Mouse (Mus musculus) CH12.LX (cell line): ENCODE measurements around the gene Fam20b. TPM values are rescaled to one million over a fixed set of nuclear protein-coding genes. Genes with fewer than 3 reads are reported as not detected.
A peak's percentile ranks its signal among the peaks of the same experiment; 100 is the strongest.
"Not testable (repeated sequence)": the region's sequence is repeated elsewhere in the genome, so short reads cannot be mapped to it uniquely, and the experiment has no call there.

Source experiments
- DNase-seq: peaks from one replicate; pipeline ENCODE4 v3.0.0-alpha.2; 2013; ENCODE audit errors: extremely low read depth
- H3K27ac ChIP-seq: 2 replicates; pipeline ENCODE4 v1.5.1; 2012; ENCODE audit warnings: low read depth, mild to moderate bottlenecking, control low read depth, moderate library complexity; ENCODE audit not compliant: insufficient read depth
- H3K27me3 ChIP-seq: replicated peaks from 2 replicates; pipeline ENCODE3; 2012; ENCODE audit warnings: inconsistent platforms
- H3K36me3 ChIP-seq, 2 experiments: replicated peaks in 1 of 2; 2 replicates each; pipeline versions ENCODE3 to v1.6.1; 2012; ENCODE audit warnings: inconsistent platforms in 1 of 2, low read length in 1 of 2, mild to moderate bottlenecking in 1 of 2, mixed read lengths in 1 of 2, moderate library complexity in 1 of 2; ENCODE audit not compliant: control insufficient read depth in 1 of 2, insufficient read depth in 1 of 2
- H3K4me1 ChIP-seq, 2 experiments: 2 replicates each; pipeline ENCODE4 v1.6.1; 2012; ENCODE audit warnings: inconsistent platforms in 1 of 2, moderate library complexity in 1 of 2; ENCODE audit not compliant: insufficient read depth in 2 of 2, control insufficient read depth in 1 of 2
- H3K4me2 ChIP-seq: 2 replicates; pipeline ENCODE4 v1.6.1; 2012; ENCODE audit warnings: low read depth, mild to moderate bottlenecking, control low read depth; ENCODE audit not compliant: poor library complexity, insufficient read depth, severe bottlenecking
- H3K4me3 ChIP-seq, 3 experiments: fragments of 150-350 bp in 1 of 3; sonication (generic) in 1 of 3; replicated peaks in 1 of 3; 2 replicates each; pipeline versions ENCODE3 to v1.5.1; 2011 to 2012; ENCODE audit warnings: low read depth in 2 of 3, low read length in 2 of 3, mild to moderate bottlenecking in 2 of 3, moderate library complexity in 2 of 3, control low read depth in 1 of 3, improper control_type of control experiment in 1 of 3, inconsistent platforms in 1 of 3, mixed read lengths in 1 of 3; ENCODE audit not compliant: poor library complexity in 1 of 3
- H3K79me2 ChIP-seq: replicated peaks from 2 replicates; pipeline ENCODE4 v1.6.1; 2012; ENCODE audit warnings: mild to moderate bottlenecking, moderate library complexity; ENCODE audit not compliant: control insufficient read depth, poor library complexity, insufficient read depth, severe bottlenecking; ENCODE audit errors: extremely low read depth
- H3K9ac ChIP-seq: 2 replicates; pipeline ENCODE4 v1.6.1; 2012; ENCODE audit warnings: low read depth, mild to moderate bottlenecking, control low read depth, moderate library complexity; ENCODE audit not compliant: insufficient read depth
- H3K9me3 ChIP-seq: replicated peaks from 2 replicates; pipeline ENCODE3; 2012; ENCODE audit warnings: low read length, inconsistent platforms, mixed read lengths
- BHLHE40 ChIP-seq: IDR thresholded peaks from 2 replicates; pipeline ENCODE4 v1.6.1; 2011; ENCODE audit warnings: mild to moderate bottlenecking, low read depth, low read length, improper control_type of control experiment
- CHD2 ChIP-seq: IDR thresholded peaks from 2 replicates; pipeline ENCODE4 v1.6.1; 2011; ENCODE audit warnings: low read length, improper control_type of control experiment
- CTCF ChIP-seq, 2 experiments: IDR thresholded peaks in 1 of 2; conservative IDR thresholded peaks in 1 of 2; 2 replicates each; pipeline ENCODE4 v1.5.1; 2011 to 2012; ENCODE audit warnings: low read depth in 2 of 2, low read length in 2 of 2, improper control_type of control experiment in 1 of 2, inconsistent platforms in 1 of 2, mild to moderate bottlenecking in 1 of 2, moderate library complexity in 1 of 2
- E2F4 ChIP-seq: IDR thresholded peaks from 2 replicates; pipeline ENCODE4 v1.6.1; 2011; ENCODE audit warnings: low read depth, low read length, improper control_type of control experiment; ENCODE audit not compliant: insufficient replicate concordance
- ELF1 ChIP-seq: IDR thresholded peaks from 2 replicates; pipeline ENCODE4 v1.6.1; 2014; ENCODE audit warnings: low read depth, mild to moderate bottlenecking, inconsistent platforms, low read length, improper control_type of control experiment
- EP300 ChIP-seq: IDR thresholded peaks from 2 replicates; pipeline ENCODE4 v1.6.1; 2011; ENCODE audit warnings: low read length, improper control_type of control experiment
- ETS1 ChIP-seq: conservative IDR thresholded peaks from 2 replicates; pipeline ENCODE4 v1.6.1; 2012; ENCODE audit warnings: low read depth, mild to moderate bottlenecking, inconsistent platforms, low read length, improper control_type of control experiment, moderate library complexity
- GABPA ChIP-seq: IDR thresholded peaks from 2 replicates; pipeline ENCODE4 v1.6.1; 2012; ENCODE audit warnings: low read depth, low read length, improper control_type of control experiment, inconsistent platforms; ENCODE audit not compliant: insufficient replicate concordance
- HCFC1 ChIP-seq: IDR thresholded peaks from 2 replicates; pipeline ENCODE4 v1.6.1; 2012; ENCODE audit warnings: low read depth, mild to moderate bottlenecking, inconsistent platforms, low read length, improper control_type of control experiment
- IRF4 ChIP-seq: IDR thresholded peaks from 2 replicates; pipeline ENCODE4 v1.6.1; 2014; ENCODE audit warnings: low read depth, mild to moderate bottlenecking, inconsistent platforms, low read length, improper control_type of control experiment
- JUN ChIP-seq: IDR thresholded peaks from 2 replicates; pipeline ENCODE4 v1.6.1; 2011; ENCODE audit warnings: low read depth, mild to moderate bottlenecking, low read length, improper control_type of control experiment, moderate library complexity; ENCODE audit not compliant: insufficient read depth
- KAT2A ChIP-seq: IDR thresholded peaks from 2 replicates; pipeline ENCODE4 v1.6.1; 2012; ENCODE audit warnings: low read length, improper control_type of control experiment, inconsistent platforms; ENCODE audit not compliant: insufficient replicate concordance
- MAX ChIP-seq: IDR thresholded peaks from 2 replicates; pipeline ENCODE4 v1.6.1; 2011; ENCODE audit warnings: low read length, improper control_type of control experiment
- MAZ ChIP-seq: IDR thresholded peaks from 2 replicates; pipeline ENCODE4 v1.6.1; 2012; ENCODE audit warnings: low read depth, mild to moderate bottlenecking, inconsistent platforms, low read length, improper control_type of control experiment, moderate library complexity
- MEF2A ChIP-seq: IDR thresholded peaks from 2 replicates; pipeline ENCODE4 v1.6.1; 2014; ENCODE audit warnings: low read depth, mild to moderate bottlenecking, inconsistent platforms, low read length, improper control_type of control experiment, borderline replicate concordance
- MXI1 ChIP-seq: IDR thresholded peaks from 2 replicates; pipeline ENCODE4 v1.6.1; 2011; ENCODE audit warnings: mild to moderate bottlenecking, low read depth, low read length, improper control_type of control experiment
- MYC ChIP-seq: IDR thresholded peaks from 2 replicates; pipeline ENCODE4 v1.6.1; 2011; ENCODE audit warnings: low read depth, mild to moderate bottlenecking, improper control_type of control experiment, low read length
- NELFE ChIP-seq: IDR thresholded peaks from 2 replicates; pipeline ENCODE4 v1.6.1; 2011; ENCODE audit warnings: low read depth, low read length, improper control_type of control experiment
- NRF1 ChIP-seq: IDR thresholded peaks from 2 replicates; pipeline ENCODE4 v1.6.1; 2014; ENCODE audit warnings: low read depth, mild to moderate bottlenecking, inconsistent platforms, low read length, improper control_type of control experiment, moderate library complexity
- POLR2A ChIP-seq: IDR thresholded peaks from 2 replicates; pipeline ENCODE4 v1.6.1; 2011; ENCODE audit warnings: low read depth, mild to moderate bottlenecking, improper control_type of control experiment, low read length
- POLR2AphosphoS2 ChIP-seq: IDR thresholded peaks from 2 replicates; pipeline ENCODE4 v1.6.1; 2011; ENCODE audit warnings: low read depth, low read length, improper control_type of control experiment
- SMC3 ChIP-seq: IDR thresholded peaks from 2 replicates; pipeline ENCODE4 v1.6.1; 2011; ENCODE audit warnings: low read depth, low read length, improper control_type of control experiment
- TBP ChIP-seq: conservative IDR thresholded peaks from 2 replicates; pipeline ENCODE4 v1.6.1; 2011; ENCODE audit warnings: low read depth, low read length, improper control_type of control experiment
- TCF12 ChIP-seq: IDR thresholded peaks from 2 replicates; pipeline ENCODE4 v1.6.1; 2014; ENCODE audit warnings: low read depth, mild to moderate bottlenecking, inconsistent platforms, low read length, improper control_type of control experiment
- UBTF ChIP-seq: IDR thresholded peaks from 2 replicates; pipeline ENCODE4 v1.6.1; 2012; ENCODE audit warnings: low read depth, mild to moderate bottlenecking, inconsistent platforms, low read length, improper control_type of control experiment, moderate library complexity
- USF1 ChIP-seq: IDR thresholded peaks from 2 replicates; pipeline ENCODE4 v1.6.1; 2014; ENCODE audit warnings: low read depth, mild to moderate bottlenecking, inconsistent platforms, low read length, improper control_type of control experiment
- USF2 ChIP-seq: conservative IDR thresholded peaks from 2 replicates; pipeline ENCODE4 v1.6.1; 2011; ENCODE audit warnings: low read depth, low read length, improper control_type of control experiment
- ZC3H11A ChIP-seq: IDR thresholded peaks from 2 replicates; pipeline ENCODE4 v1.6.1; 2012; ENCODE audit warnings: low read depth, mild to moderate bottlenecking, inconsistent platforms, low read length, improper control_type of control experiment
- ZMIZ1 ChIP-seq: IDR thresholded peaks from 2 replicates; pipeline ENCODE4 v1.6.1; 2012; ENCODE audit warnings: low read depth, mild to moderate bottlenecking, inconsistent platforms, low read length, improper control_type of control experiment
- ZNF384 ChIP-seq: IDR thresholded peaks from 2 replicates; pipeline ENCODE4 v1.6.1; 2012; ENCODE audit warnings: low read depth, low read length, improper control_type of control experiment, inconsistent platforms
- dilution Hi-C: fragments of 300-500 bp; cut with MboI; formaldehyde crosslinking; loops from 2 replicates; pipeline ENCODE4 v1.14.3; 2020; ENCODE audit warnings: low sequenced_read_pairs; ENCODE audit not compliant: extremely low pct_unique_long_range_greater_than_20kb, extremely low pct_ligation_motif_present
- in situ Hi-C: fragments of 300-500 bp; cut with MboI; formaldehyde crosslinking; loops from 3 replicates; pipeline ENCODE4 v1.14.3; 2019; ENCODE audit warnings: low sequenced_read_pairs, low pct_ligation_motif_present, low pct_unique_long_range_greater_than_20kb, mixed read lengths
- polyA plus RNA-seq: library from polyadenylated mRNA; unstranded; fragments of >175 nt; gene quantifications from 2 replicates; pipeline ENCODE4 v1.2.1, GENCODE M21; 2012; ENCODE audit warnings: low read depth; ENCODE audit not compliant: insufficient read length
- total RNA-seq, 2 experiments: library from RNA; depleted of rRNA; stranded (reverse); fragments of 300-350 nt in 1 of 2; fragments of >200 nt in 1 of 2; gene quantifications; 2 replicates each; pipeline ENCODE4 v1.2.3; 2012 to 2014

Fam20b gene
- total and polyA plus RNA-seq, 3 experiments, result 21.2 to 26.5 (median 22.3) TPM

DNA sequence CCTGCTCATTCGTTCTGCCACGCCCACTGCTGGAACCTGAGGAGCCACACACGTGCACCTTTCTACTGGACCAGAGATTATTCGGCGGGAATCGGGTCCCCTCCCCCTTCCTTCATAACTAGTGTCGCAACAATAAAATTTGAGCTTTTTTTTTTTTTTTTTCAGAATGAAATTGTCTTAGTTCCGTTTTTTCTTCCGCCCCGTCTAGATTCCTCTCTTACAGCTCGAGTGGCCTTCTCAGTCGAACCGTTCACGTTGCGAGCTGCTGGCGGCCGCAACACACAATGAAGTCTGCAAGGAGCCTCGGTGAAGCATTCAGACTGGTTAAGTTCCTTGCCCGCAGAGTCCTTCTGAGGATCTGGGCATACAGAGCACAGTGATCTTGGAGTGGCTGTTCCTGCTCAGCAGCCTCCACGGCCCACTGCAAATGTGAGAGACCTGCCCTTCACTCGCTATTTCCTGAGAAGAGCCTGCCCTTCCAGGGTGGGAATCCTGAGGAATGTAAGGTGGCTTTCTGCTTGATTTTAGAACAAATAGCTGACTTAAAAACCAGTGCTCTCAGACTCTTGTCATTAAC, 58.1 kb downstream of the Fam20b start:
- H3K36me3 ChIP-seq, result peaks cover 44 to 79% of the 10 kb centered on the region in 2 experiments
- dilution Hi-C loops, H3K27me3 ChIP-seq, H3K9me3 ChIP-seq, in situ Hi-C loops, H3K79me2 ChIP-seq, DNase-seq: not testable (repeated sequence)
- TF ChIP-seq ELF1 (0 out of 2 replicates have a peak, but pooled peaks have one; percentile 6), POLR2A (peak; percentile 37; the same call in 1 of the 2 replicates), BHLHE40 (peak; percentile 75), E2F4 (0 out of 2 replicates have a peak, but pooled peaks have one; percentile 65), ZNF384 (peak; percentile 75), CHD2 (0 out of 2 replicates have a peak, but pooled peaks have one; percentile 5)
- H3K27ac ChIP-seq, result peak overlapping the region; percentile 69
- H3K4me2 ChIP-seq, result peak overlapping the region; percentile 76
- peak overlapping the region; percentile 4 for H3K9ac ChIP-seq
- peaks cover 10 to 72% of the 10 kb centered on the region in 2 experiments for H3K4me1 ChIP-seq
- H3K4me3 ChIP-seq, result peak overlapping the region in 1 of 3 experiments; percentile 32

DNA sequence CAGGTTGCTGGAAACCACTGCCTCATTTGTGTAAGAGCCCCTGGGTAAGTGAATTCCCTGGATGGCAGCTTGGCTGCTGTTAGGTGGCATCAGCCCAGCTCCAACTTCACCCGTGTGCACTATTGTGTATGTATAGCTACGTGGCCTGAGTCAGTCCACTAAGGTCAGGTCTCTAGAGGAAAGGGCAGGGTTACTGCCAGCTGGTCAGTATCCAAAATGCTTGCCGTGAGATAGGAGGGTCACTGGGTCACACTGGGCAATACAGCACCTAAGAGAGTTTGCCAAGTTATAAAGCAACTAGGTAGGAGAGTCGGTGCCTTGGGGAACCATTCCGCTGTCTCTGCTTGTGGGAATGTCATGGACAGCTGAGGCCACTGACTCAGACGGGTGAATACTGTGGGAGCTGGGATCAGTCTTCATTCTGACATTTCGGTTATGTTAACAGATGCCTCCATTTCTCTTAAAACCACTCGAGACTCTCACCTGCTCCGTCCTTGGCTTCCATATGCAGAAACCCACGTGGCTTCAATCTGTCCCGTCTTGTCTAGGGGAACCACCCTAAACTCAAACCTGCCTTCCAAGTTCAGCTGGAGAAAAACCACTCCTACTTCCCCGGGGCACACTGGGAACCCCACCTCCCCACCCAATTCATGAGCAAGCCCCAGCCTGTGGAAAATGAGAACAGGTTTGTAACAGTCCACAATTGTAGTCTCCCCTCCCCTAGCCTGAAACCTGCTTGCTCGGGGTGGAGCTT, 58.8 kb downstream of the Fam20b start:
- Histone ChIP-seq H3K36me3 (peaks cover 49 to 79% of the 10 kb centered on the region in 2 experiments), H3K4me3 (no peak overlapping the region), H3K27ac (peak overlapping the region; percentile 55), H3K9ac (no peak overlapping the region), H3K9me3 (no peaks in the 10 kb centered on the region), H3K4me1 (peaks cover 10 to 72% of the 10 kb centered on the region in 2 experiments), H3K4me2 (peak overlapping the region; percentile 40; the same call in 1 of the 2 replicates), H3K79me2 (no peaks in the 10 kb centered on the region; the same call in 1 of the 2 replicates), H3K27me3 (no peaks in the 10 kb centered on the region)
- dilution Hi-C loops (no loop called here), in situ Hi-C loops (loop anchor here (10.0 kb wide), 1 partner anchor 55 kb away; the partner anchor contains the start of gene Fam20b)
- peak; percentile 90 for DNase-seq
- TF ChIP-seq MEF2A, result peak; percentile 35; the same call in 1 of the 2 replicates
- TF ChIP-seq UBTF, result no peak
- TF ChIP-seq EP300, result peak; percentile 61
- no peak for TF ChIP-seq POLR2AphosphoS2
- peak; percentile 55 for TF ChIP-seq USF1
- peak; percentile 97 for TF ChIP-seq MAX
- peak; percentile 54 for TF ChIP-seq POLR2A
- TF ChIP-seq USF2, result no peak; the same call in 1 of the 2 replicates
- TF ChIP-seq SMC3, result no peak
- TF ChIP-seq HCFC1, result no peak; the same call in 1 of the 2 replicates
- TF ChIP-seq NELFE, result no peak
- peak; percentile 76; the same call in 1 of the 2 replicates for TF ChIP-seq ETS1
- TF ChIP-seq TCF12, result peak; percentile 55; the same call in 1 of the 2 replicates
- TF ChIP-seq MYC, result peak; percentile 95
- TF ChIP-seq TBP, result no peak
- TF ChIP-seq KAT2A, result no peak
- TF ChIP-seq ZC3H11A, result no peak
- peak; percentile 67; the same call in 1 of the 2 replicates for TF ChIP-seq MAZ
- TF ChIP-seq GABPA, result no peak
- TF ChIP-seq CTCF (conservative IDR thresholded peaks at IDR 0.05 in 1 of 2, IDR thresholded peaks at IDR 0.05 in 1 of 2; ENCODE audit: low read depth in 2 of 2, low read length in 2 of 2), result no peak
- TF ChIP-seq CHD2, result 0 out of 2 replicates have a peak, but pooled peaks have one; percentile 28
- no peak for TF ChIP-seq JUN
- TF ChIP-seq MXI1, result peak; percentile 91
- TF ChIP-seq NRF1, result no peak
- TF ChIP-seq ZMIZ1, result no peak
- TF ChIP-seq IRF4, result peak; percentile 71; the same call in 1 of the 2 replicates
